15 mouse cellular contexts compared by ENCODE assay signal in the genomic region with DNA sequence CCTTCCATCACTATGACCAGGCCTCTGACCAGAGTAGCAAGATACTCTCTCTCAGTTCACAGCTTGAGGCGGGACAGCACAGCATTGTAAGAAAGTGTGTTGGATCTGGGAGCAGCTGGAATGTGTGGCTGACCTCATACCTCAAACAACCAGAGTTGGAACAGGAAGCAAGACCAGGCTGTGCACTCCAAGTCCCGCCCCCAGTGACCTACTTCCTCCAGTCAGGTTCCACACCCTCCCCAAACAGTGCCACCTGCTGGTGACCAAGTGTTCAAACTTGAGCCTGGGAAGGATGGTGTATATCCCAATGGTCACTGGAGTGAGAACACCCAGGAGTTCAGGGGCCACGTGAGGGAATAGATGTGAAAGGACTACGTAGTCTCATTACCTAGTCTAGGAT. TPM values are rescaled to one million over a fixed set of nuclear protein-coding genes. Genes with fewer than 3 reads are reported as not detected.
DNase-seq lines count a peak whose midpoint lies in the region; ATAC-seq and TF ChIP-seq lines count a peak whose summit lies in the region.
"Had no signal": no experiment of that assay in that cellular context is flagged by ENCODE, and none has a peak within 500 bp of the region (broad histone marks: within the 10 kb centered on the region; RNA-seq: fewer than 3 reads in every experiment).

No protein-coding gene starts in this region.

- 80% methylated on average over 4 of the region's 4 CpGs for WGBS in liver, embryonic 14.5 days (ENCODE audit: insufficient replicate concordance)
- 74% methylated on average over 4 of the region's 4 CpGs for WGBS in liver, embryonic 12.5 days (ENCODE audit: insufficient replicate concordance)
- 89% methylated on average over 4 of the region's 4 CpGs for WGBS in stomach, postnatal 0 days

- no peak for ATAC-seq in liver, embryonic 14.5 days (ENCODE audit: insufficient read depth)
- ATAC-seq in liver, embryonic 12.5 days: no peak
- ATAC-seq in stomach, postnatal 0 days (ENCODE audit: low FRiP score, low TSS enrichment): peak; percentile 40; the same call in 1 of the 2 replicates

- no peaks in the 10 kb centered on the region for H3K36me3 ChIP-seq in liver, embryonic 14.5 days (replicated peaks; ENCODE audit: control insufficient read depth, insufficient read depth, low read depth)
- H3K36me3 ChIP-seq in liver, embryonic 12.5 days: no peaks in the 10 kb centered on the region
- H3K36me3 ChIP-seq in stomach, postnatal 0 days (ENCODE audit: control insufficient read depth, insufficient read depth, low read length): no peaks in the 10 kb centered on the region
- H3K36me3 ChIP-seq: embryonic facial prominence, embryonic 12.5 days had no signal

- DNase-seq in gastrocnemius, postnatal 10 days: peak; percentile 19
- no peak for DNase-seq in gastrocnemius, adult 2 months
- DNase-seq in liver, embryonic 14.5 days (ENCODE audit: low read depth in 3 of 3, low spot score in 3 of 3): no peak
- peak; percentile 19 for DNase-seq in embryo, embryonic 11 days
- peak; percentile 49 for DNase-seq in stomach, postnatal 0 days (ENCODE audit: low spot score)
- no peak for DNase-seq in frontal cortex, adult 2 months (ENCODE audit: extremely low spot score in 1 of 2, low spot score in 1 of 2)
- DNase-seq in spleen, postnatal 14 days (ENCODE audit: low spot score in 2 of 2): no peak
- DNase-seq: gastrocnemius, postnatal 25 days had no signal

- no peak overlapping the region for H3K9ac ChIP-seq in liver, embryonic 14.5 days (replicated peaks)
- H3K9ac ChIP-seq in liver, embryonic 12.5 days: no peak overlapping the region
- no peak overlapping the region for H3K9ac ChIP-seq in stomach, postnatal 0 days (ENCODE audit: low read length)
- H3K9ac ChIP-seq: embryonic facial prominence, embryonic 12.5 days had no signal

- no peak overlapping the region for H3K27ac ChIP-seq in gastrocnemius, adult 2 months
- no peak overlapping the region for H3K27ac ChIP-seq in liver, embryonic 14.5 days
- no peak overlapping the region for H3K27ac ChIP-seq in liver, embryonic 12.5 days
- no peak overlapping the region for H3K27ac ChIP-seq in stomach, postnatal 0 days (replicated peaks)
- H3K27ac ChIP-seq: embryonic facial prominence, embryonic 12.5 days had no signal

- H3K4me1 ChIP-seq in liver, embryonic 14.5 days (replicated peaks; ENCODE audit: control insufficient read depth in 2 of 2, insufficient read depth in 2 of 2, low read length in 1 of 2): no peaks in the 10 kb centered on the region
- no peaks in the 10 kb centered on the region for H3K4me1 ChIP-seq in liver, embryonic 12.5 days
- H3K4me1 ChIP-seq in stomach, postnatal 0 days (replicated peaks; ENCODE audit: control insufficient read depth, insufficient read depth): no peaks in the 10 kb centered on the region
- H3K4me1 ChIP-seq: embryonic facial prominence, embryonic 12.5 days had no signal

- no peak overlapping the region for H3K4me3 ChIP-seq in gastrocnemius, adult 2 months
- no peak overlapping the region for H3K4me3 ChIP-seq in liver, embryonic 14.5 days (ENCODE audit: insufficient read depth in 1 of 2, low read depth in 2 of 2, low read length in 2 of 2)
- no peak overlapping the region for H3K4me3 ChIP-seq in liver, embryonic 12.5 days
- no peak overlapping the region for H3K4me3 ChIP-seq in stomach, postnatal 0 days (ENCODE audit: low read depth, low read length)
- H3K4me3 ChIP-seq: embryonic facial prominence, embryonic 12.5 days had no signal

- H3K9me3 ChIP-seq in liver, embryonic 14.5 days (ENCODE audit: control insufficient read depth, low read length): no peaks in the 10 kb centered on the region
- H3K9me3 ChIP-seq in liver, embryonic 12.5 days (replicated peaks): peaks cover 26% of the 10 kb centered on the region; the same call in 1 of the 2 replicates
- no peaks in the 10 kb centered on the region for H3K9me3 ChIP-seq in stomach, postnatal 0 days (ENCODE audit: control insufficient read depth, low read length)
- H3K9me3 ChIP-seq: embryonic facial prominence, embryonic 12.5 days had no signal

- intact Hi-C loops in gastrocnemius, adult 2 months (cut with DNase I): no loop called here

- no peak for TF ChIP-seq EP300 in liver, embryonic 14.5 days (IDR thresholded peaks at IDR 0.05; ENCODE audit: low read depth)
- no peak for TF ChIP-seq EP300 in stomach, postnatal 0 days (optimal IDR thresholded peaks at IDR 0.05)

- no peaks in the 10 kb centered on the region for H3K27me3 ChIP-seq in liver, embryonic 14.5 days (ENCODE audit: control insufficient read depth, insufficient read depth, low read length)
- H3K27me3 ChIP-seq in liver, embryonic 12.5 days (replicated peaks): no peaks in the 10 kb centered on the region
- H3K27me3 ChIP-seq in stomach, postnatal 0 days (ENCODE audit: control insufficient read depth, insufficient read depth, low read length): no peaks in the 10 kb centered on the region
- H3K27me3 ChIP-seq: CH12.LX; embryonic facial prominence, embryonic 12.5 days had no signal

- no peak overlapping the region for H3K4me2 ChIP-seq in liver, embryonic 14.5 days (ENCODE audit: low read depth)
- no peak overlapping the region for H3K4me2 ChIP-seq in liver, embryonic 12.5 days
- no peak overlapping the region for H3K4me2 ChIP-seq in stomach, postnatal 0 days (replicated peaks; ENCODE audit: low read depth)
- H3K4me2 ChIP-seq: embryonic facial prominence, embryonic 12.5 days; midbrain, embryonic 11.5 days had no signal

- TF ChIP-seq CTCF in gastrocnemius, adult 2 months (IDR thresholded peaks at IDR 0.05): no peak
- 0 out of 2 replicates have a peak, but pooled peaks have one; percentile 21 for TF ChIP-seq CTCF in liver, embryonic 14.5 days (IDR thresholded peaks at IDR 0.05; ENCODE audit: low read depth)
- peak; percentile 51 for TF ChIP-seq CTCF in stomach, postnatal 0 days (IDR thresholded peaks at IDR 0.05; ENCODE audit: low read depth)

RNA-seq across cellular contexts. Expression of a gene that starts 57.2 kb away (rescaled TPM):
- not detected for total RNA-seq in gastrocnemius, postnatal 10 days (2021)
- total RNA-seq in gastrocnemius, adult 2 months (2021): not detected
- polyA plus RNA-seq in liver, embryonic 14.5 days (2012; rRNA removed): not detected in 2 replicates
- not detected in 2 replicates for polyA plus RNA-seq in liver, embryonic 14.5 days (2014; fragmentation: Nextera tagmentation; extraction: Ambion mirVana)
- not detected in 2 replicates for polyA plus RNA-seq in liver, embryonic 12.5 days (2016; fragmentation: Nextera tagmentation; extraction: Ambion mirVana)
- polyA plus RNA-seq in stomach, postnatal 0 days (2015; fragmentation: Nextera tagmentation; extraction: Ambion mirVana): not detected in 2 replicates
- not detected in 2 replicates for polyA plus RNA-seq in frontal cortex, adult 2 months (2012; rRNA removed)
- total RNA-seq: adrenal gland, postnatal 36 days; CH12.LX; gastrocnemius, postnatal 25 days; neutrophil, adult 5-6 weeks had no signal
- polyA plus RNA-seq: embryonic facial prominence, embryonic 12.5 days; intestine, embryonic 14.5 days; midbrain, embryonic 11.5 days had no signal

Comparison
In these comparisons a context has a peak if more than half of its experiments do, and no peak if none do; other contexts are left out.
1. DNase-seq: peak in gastrocnemius, postnatal 10 days (single experiment), embryo, embryonic 11 days (single experiment) and stomach, postnatal 0 days (single experiment); none in gastrocnemius, adult 2 months (single experiment), liver, embryonic 14.5 days (0 of 3), frontal cortex, adult 2 months (0 of 2) and spleen, postnatal 14 days (0 of 2).